Mouse (Mus musculus) cerebellum, adult 2 months (tissue): Measurements from ENCODE around the gene Zfp326. TPM values are rescaled to one million over a fixed set of nuclear protein-coding genes. Genes with fewer than 3 reads are reported as not detected.

ENCODE experiments used
- DNase-seq, 2 experiments: peaks; one replicate each; pipeline ENCODE4 v3.0.0; 2021
- H3K27ac ChIP-seq: fragments of 200-500 bp; 2 replicates; pipeline ENCODE4 v1.5.1; 2012; ENCODE audit warnings: low read length, control low read depth, inconsistent platforms; ENCODE audit not compliant: insufficient read depth
- H3K27me3 ChIP-seq: fragments of 200-500 bp; 2 replicates; pipeline ENCODE4 v1.6.1; 2012; ENCODE audit warnings: inconsistent platforms, mild to moderate bottlenecking, low read length, moderate library complexity; ENCODE audit not compliant: control insufficient read depth, insufficient read depth
- H3K4me1 ChIP-seq: fragments of 200-500 bp; 2 replicates; pipeline ENCODE4 v1.6.1; 2011; ENCODE audit warnings: low read length; ENCODE audit not compliant: control insufficient read depth, insufficient read depth
- H3K4me3 ChIP-seq: fragments of 200-500 bp; replicated peaks from 2 replicates; pipeline ENCODE3; 2011; ENCODE audit warnings: mild to moderate bottlenecking, low read depth, low read length, control low read depth; ENCODE audit not compliant: insufficient read depth
- CTCF ChIP-seq: fragments of 200-500 bp; IDR thresholded peaks from 2 replicates; pipeline ENCODE4 v1.5.1; 2011; ENCODE audit warnings: low read depth, mild to moderate bottlenecking, control low read depth, low read length, moderate library complexity, borderline replicate concordance; ENCODE audit not compliant: insufficient read depth
- POLR2A ChIP-seq: fragments of 200-500 bp; IDR thresholded peaks from 2 replicates; pipeline ENCODE4 v1.6.1; 2011; ENCODE audit warnings: low read length, control low read depth, borderline replicate concordance; ENCODE audit not compliant: insufficient read depth
- WGBS: fragments of 180-500 bp; shearing (Covaris S2); methylation state at CpG from one replicate; pipeline ENCODE4 v1.1.7; 2018; 5-methylcytosine and 5-hydroxymethylcytosine counted together
- polyA plus RNA-seq: library from polyadenylated mRNA; depleted of rRNA; stranded (reverse); fragments of >200 nt; gene quantifications from 2 replicates; pipeline ENCODE4 v1.2.3, GENCODE M21; 2012

Zfp326 gene
- polyA plus RNA-seq, 1 experiment, result 29.3 TPM

DNA sequence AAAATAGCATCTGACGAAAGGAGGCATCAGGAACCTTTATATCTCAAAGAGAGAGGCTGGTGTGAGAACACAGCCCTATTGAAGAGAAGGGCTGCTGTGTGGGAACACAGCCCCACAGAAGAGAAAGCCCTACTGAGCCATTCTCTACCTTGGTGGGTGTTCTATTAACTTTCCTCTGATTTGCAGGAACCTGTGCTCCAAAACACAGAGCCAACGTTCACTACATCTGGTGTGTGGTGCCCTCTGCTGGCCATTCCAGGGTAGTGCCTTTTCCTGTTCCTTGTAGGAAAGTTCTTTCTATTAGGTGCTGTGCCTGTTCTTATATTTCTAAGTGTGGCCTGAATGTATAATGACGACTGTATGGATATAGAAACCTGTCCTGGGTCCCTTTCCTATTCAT is 7.8 kb upstream of the Zfp326 start:
- peak; percentile 71 to 83 for DNase-seq
- no peak overlapping the region for H3K4me3 ChIP-seq
- H3K27ac ChIP-seq, result no peak overlapping the region
- TF ChIP-seq POLR2A (no peak), CTCF (peak; percentile 97)
- H3K27me3 ChIP-seq, result no peaks in the 10 kb centered on the region
- 22% methylated on average over 3 of the region's 3 CpGs for WGBS
- no peaks in the 10 kb centered on the region for H3K4me1 ChIP-seq

DNA sequence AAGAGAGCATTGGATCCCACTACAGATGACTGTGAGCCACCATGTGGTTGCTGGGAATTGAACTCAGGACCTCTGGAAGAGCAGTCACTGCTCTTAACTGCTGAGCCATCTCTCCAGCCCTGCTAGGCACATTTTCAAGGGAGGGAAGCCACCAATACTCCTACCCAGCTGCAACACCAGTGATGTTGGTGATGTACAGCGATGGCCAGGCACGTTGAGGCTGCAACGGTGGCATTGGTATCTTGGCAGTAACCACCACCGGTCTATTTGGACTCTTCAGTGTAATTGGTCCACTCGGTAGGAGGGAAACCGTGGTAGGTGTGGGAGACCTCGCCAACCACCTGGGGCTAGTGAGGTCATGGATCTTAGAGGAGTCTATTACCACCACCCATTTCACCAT is 6.6 kb upstream of the Zfp326 start:
- H3K27me3 ChIP-seq, result no peaks in the 10 kb centered on the region
- H3K27ac ChIP-seq, result no peak overlapping the region
- 86% methylated on average over 7 of the region's 7 CpGs for WGBS
- no peak overlapping the region for H3K4me3 ChIP-seq
- no peaks in the 10 kb centered on the region for H3K4me1 ChIP-seq
- no peak for DNase-seq
- no peak for TF ChIP-seq POLR2A
- no peak for TF ChIP-seq CTCF

DNA sequence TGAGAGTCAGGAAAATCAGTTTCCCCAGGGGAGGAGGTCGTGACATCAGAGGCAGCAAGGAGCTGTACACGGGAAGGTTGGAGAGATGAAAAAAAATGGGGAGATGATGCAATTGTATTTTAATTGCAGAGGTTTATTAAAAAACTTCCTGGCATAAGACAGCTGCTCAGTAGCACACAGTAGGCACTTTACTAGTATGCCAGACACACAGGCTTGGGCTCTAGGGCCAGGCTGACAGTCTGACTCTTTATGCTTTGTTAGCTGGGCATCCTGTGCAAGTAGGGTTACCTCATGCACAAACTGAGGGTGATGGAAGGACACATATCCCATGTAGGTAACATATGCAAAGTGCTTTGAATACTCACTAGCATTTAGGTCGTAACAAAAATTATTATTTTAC is 5.2 kb upstream of the Zfp326 start:
- no peak overlapping the region for H3K4me3 ChIP-seq
- TF ChIP-seq POLR2A, result no peak
- no peak for TF ChIP-seq CTCF
- 86% methylated on average over 3 of the region's 3 CpGs for WGBS
- no peaks in the 10 kb centered on the region for H3K27me3 ChIP-seq
- no peaks in the 10 kb centered on the region for H3K4me1 ChIP-seq
- no peak for DNase-seq
- H3K27ac ChIP-seq, result no peak overlapping the region

DNA sequence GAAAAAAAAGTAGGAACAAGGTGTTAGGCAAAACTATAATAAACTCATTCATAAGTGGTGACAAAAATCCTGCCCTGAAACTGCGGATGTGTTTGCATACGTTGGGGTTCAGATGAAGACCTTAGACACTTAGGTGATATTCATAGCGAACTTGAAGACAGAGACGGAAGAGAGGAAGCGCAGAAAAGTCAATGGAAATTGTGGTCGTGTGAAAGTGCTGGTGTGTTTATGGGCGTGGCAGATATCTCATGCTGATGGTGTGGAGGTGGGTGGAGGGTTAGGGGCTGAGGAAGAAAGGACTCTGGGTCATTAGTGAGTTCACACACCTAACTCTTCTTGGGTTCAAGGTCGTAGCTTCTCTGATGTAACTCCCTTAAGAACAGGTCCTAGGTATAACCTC is 4.2 kb upstream of the Zfp326 start:
- no peaks in the 10 kb centered on the region for H3K27me3 ChIP-seq
- 91% methylated on average over 8 of the region's 8 CpGs for WGBS
- no peak for DNase-seq
- no peak overlapping the region for H3K4me3 ChIP-seq
- TF ChIP-seq CTCF (no peak), POLR2A (no peak)
- no peaks in the 10 kb centered on the region for H3K4me1 ChIP-seq
- H3K27ac ChIP-seq, result no peak overlapping the region

DNA sequence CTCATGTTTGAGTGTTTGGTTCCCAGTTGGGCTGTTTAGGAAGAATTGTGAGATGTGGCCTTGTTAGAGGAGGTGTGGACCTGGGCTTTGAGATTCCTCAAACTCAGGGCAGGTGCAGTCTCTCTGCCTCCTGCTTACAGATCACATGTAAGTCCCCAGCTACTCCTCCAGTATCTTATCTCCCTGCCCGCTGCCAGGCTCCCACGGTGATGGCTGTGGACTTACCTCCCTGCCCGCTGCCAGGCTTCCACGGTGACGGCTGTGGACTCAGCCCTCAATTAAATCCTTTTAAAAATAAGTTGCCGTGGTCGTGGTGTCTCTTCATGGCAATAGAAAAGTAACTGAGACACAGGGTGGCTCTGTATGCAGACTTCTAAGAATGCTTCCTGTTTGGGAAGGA is 3.4 kb upstream of the Zfp326 start:
- no peaks in the 10 kb centered on the region for H3K27me3 ChIP-seq
- 39% methylated on average over 7 of the region's 7 CpGs for WGBS

DNA sequence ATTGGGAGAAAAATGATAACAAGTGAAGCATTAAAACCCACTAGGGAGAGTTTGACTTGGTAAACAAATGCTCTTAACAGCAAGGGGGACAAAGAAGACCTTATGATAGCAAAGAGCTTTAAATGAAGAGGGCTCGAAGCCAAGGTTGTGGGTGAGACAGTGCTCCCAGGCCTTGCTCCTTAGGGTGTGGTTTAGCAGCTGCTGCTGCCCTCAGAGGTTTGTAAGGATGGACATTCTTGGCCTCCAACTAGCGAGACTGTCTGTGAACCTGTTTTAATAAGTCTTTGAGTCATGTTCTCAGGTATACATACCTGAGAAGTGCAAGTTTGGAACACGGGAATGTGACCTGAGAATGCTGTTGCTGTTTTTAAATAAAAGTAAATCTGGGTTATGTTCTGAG is 2.6 kb upstream of the Zfp326 start:
- no peak for DNase-seq
- WGBS, result 81% methylated on average over 3 of the region's 3 CpGs
- Histone ChIP-seq H3K4me3 (no peak overlapping the region), H3K27ac (no peak overlapping the region), H3K4me1 (no peaks in the 10 kb centered on the region), H3K27me3 (no peaks in the 10 kb centered on the region)
- TF ChIP-seq POLR2A, result no peak

More for the DNA sequence above, 3.4 kb upstream of the Zfp326 start:
- no peak for TF ChIP-seq POLR2A
- Histone ChIP-seq H3K4me3 (no peak overlapping the region), H3K27ac (no peak overlapping the region), H3K4me1 (no peaks in the 10 kb centered on the region)
- DNase-seq, result no peak

DNA sequence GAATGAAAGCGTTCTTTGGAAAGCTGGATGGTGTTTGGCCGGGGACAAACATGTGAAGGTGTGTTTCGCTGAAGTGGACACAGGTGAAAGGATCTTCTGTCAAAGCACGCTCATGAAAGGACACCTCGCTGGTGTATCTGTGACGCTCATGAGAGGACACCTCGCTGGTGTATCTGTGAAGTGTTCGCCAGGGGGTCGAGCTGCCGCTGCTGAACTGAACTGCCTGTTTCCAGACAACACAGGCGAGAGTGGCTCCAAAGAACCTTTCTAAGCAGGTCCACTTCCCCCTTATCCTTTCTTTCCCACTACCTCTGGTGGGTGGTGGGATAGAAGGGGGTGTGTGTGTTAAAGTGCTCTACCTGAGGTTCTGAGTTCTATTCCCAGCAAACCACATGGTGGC is 1.9 kb upstream of the Zfp326 start:
- 97% methylated on average over 11 of the region's 11 CpGs for WGBS
- Histone ChIP-seq H3K27me3 (no peaks in the 10 kb centered on the region), H3K4me1 (no peaks in the 10 kb centered on the region), H3K4me3 (no peak overlapping the region), H3K27ac (no peak overlapping the region)
- no peak for DNase-seq
- no peak for TF ChIP-seq CTCF

DNA sequence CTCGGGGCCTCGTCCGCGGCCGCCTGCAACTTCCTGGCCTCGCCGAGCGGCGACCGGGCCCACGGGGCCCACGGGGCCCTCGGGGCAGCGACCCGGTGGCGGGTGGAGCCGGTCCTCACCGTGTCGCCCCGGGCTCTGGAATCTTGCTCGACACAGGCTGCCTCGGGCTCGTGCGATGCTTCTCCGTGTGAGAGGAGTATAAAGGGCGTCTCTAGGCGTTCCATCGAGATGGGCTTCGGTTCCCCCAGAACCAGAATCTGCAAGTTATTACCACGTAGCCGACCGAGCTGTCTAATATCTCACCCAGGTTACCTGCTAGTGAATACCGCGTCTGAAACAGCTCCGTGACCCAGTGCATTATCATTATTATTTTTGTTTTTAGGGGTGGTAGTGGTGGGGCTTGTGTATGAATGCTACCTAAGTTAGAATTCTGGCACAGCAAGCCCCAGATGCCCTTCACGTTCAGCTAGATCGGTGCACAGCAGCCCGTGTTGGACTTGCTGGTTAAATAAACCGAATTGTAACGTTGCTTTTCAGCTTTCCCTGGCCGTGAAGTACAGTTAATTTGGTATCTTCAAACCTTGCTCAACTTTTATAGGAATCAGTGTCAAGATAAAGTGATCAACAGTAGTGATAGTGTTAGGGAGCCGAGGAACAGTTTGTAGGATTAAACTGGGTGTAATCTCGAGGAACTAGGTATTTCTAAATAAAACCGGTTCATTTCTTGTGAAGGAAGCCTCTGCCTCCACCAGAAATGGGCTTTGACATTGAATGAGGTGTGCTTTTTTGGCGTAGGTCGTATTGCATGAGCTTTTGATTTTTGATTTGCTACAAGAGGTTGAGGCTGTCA is 785 bp downstream of the Zfp326 start:
- Histone ChIP-seq H3K4me3 (peak overlapping the region; percentile 80), H3K4me1 (no peaks in the 10 kb centered on the region), H3K27ac (peak overlapping the region; percentile 58; the same call in 1 of the 2 replicates), H3K27me3 (no peaks in the 10 kb centered on the region)
- WGBS, result 1% methylated on average over 46 of the region's 46 CpGs
- DNase-seq, result peak in 1 of 2 experiments; percentile 41
- TF ChIP-seq CTCF, result no peak
- TF ChIP-seq POLR2A, result no peak
